Mouse (Mus musculus) erythroblast, embryonic 14.5 days (primary cell): ENCODE results near the gene Capn2.

ENCODE experiments used
- GATA1 ChIP-seq: IDR thresholded peaks from 2 replicates; pipeline ENCODE4 v1.6.1; 2012; ENCODE audit warnings: low read length, inconsistent platforms, mixed read lengths
- TAL1 ChIP-seq: IDR thresholded peaks from 3 replicates; pipeline ENCODE4 v1.6.1; 2012; ENCODE audit warnings: low read length, inconsistent platforms, mixed read lengths

GRCm38 (mm10) chr1:182427426-182427825, 90.0 kb downstream of the Capn2 start:
- no peak for TF ChIP-seq GATA1
- no peak for TF ChIP-seq TAL1
